14 mouse cellular contexts compared by ENCODE assay signal in genomic region chr5:82024126-82024525, GRCm38 (mm10).
"Had no signal": no experiment of that assay in that cellular context is flagged by ENCODE, and none has a peak within 500 bp of the region (broad histone marks: within the 10 kb centered on the region; RNA-seq: fewer than 3 reads in every experiment).

No protein-coding gene starts in this region.

- H3K9me3 ChIP-seq: limb, embryonic 15.5 days; liver, embryonic 12.5 days; megakaryocyte, embryonic 14.5 days; midbrain, embryonic 12.5 days; neural tube, embryonic 12.5 days; stomach, embryonic 15.5 days had no signal

- H3K36me3 ChIP-seq: limb, embryonic 15.5 days; liver, embryonic 12.5 days; midbrain, embryonic 12.5 days; neural tube, embryonic 12.5 days; stomach, embryonic 15.5 days had no signal

- ATAC-seq: liver, embryonic 12.5 days had no signal

- H3K4me2 ChIP-seq: limb, embryonic 15.5 days; liver, embryonic 12.5 days; lung, embryonic 14.5 days; midbrain, embryonic 12.5 days; neural tube, embryonic 12.5 days; stomach, embryonic 15.5 days had no signal

- H3K27me3 ChIP-seq: limb, embryonic 15.5 days; liver, embryonic 12.5 days; megakaryocyte, embryonic 14.5 days; midbrain, embryonic 12.5 days; neural tube, embryonic 12.5 days; stomach, embryonic 15.5 days had no signal

- DNase-seq: layer of hippocampus, adult 9-11 months; layer of hippocampus, postnatal 36 days; lung, embryonic 14.5 days; lung, postnatal 10 days; right cerebral cortex, postnatal 14 days; thymus, adult 2 months; thymus, postnatal 25 days had no signal

- H3K4me3 ChIP-seq: limb, embryonic 15.5 days; liver, embryonic 12.5 days; megakaryocyte, embryonic 14.5 days; midbrain, embryonic 12.5 days; neural tube, embryonic 12.5 days; stomach, embryonic 15.5 days had no signal

- H3K9ac ChIP-seq: limb, embryonic 15.5 days; liver, embryonic 12.5 days; lung, embryonic 14.5 days; midbrain, embryonic 12.5 days; neural tube, embryonic 12.5 days; stomach, embryonic 15.5 days had no signal

- H3K27ac ChIP-seq: limb, embryonic 15.5 days; liver, embryonic 12.5 days; macrophage; midbrain, embryonic 12.5 days; neural tube, embryonic 12.5 days; stomach, embryonic 15.5 days had no signal

- H3K4me1 ChIP-seq: limb, embryonic 15.5 days; liver, embryonic 12.5 days; megakaryocyte, embryonic 14.5 days; neural tube, embryonic 12.5 days; stomach, embryonic 15.5 days had no signal
